Mouse (Mus musculus) liver, postnatal 0 days (tissue): ENCODE measurements at regions not wholly inside any gene's neighbourhood (a gene's known extent, or its start where the extent isn't known, plus 50 kb on each side); places are given as distances from the start of the nearest gene placed in this dataset.

ENCODE experiments used
- ATAC-seq: fragments of 200-750 bp; cut with Nextera tagmentation; 2 replicates; pipeline ENCODE4 v1.8.0; 2017; ENCODE audit warnings: mild to moderate bottlenecking, moderate library complexity
- DNase-seq: peaks from one replicate; pipeline ENCODE4 v3.0.0-alpha.2; 2016
- H3K27ac ChIP-seq: fragments of 300-500 bp; sonication (generic); 2 replicates; pipeline ENCODE4 v1.5.1; 2014; ENCODE audit warnings: antibody characterized with exemption, moderate library complexity, mild to moderate bottlenecking, low read depth
- H3K27me3 ChIP-seq: fragments of 300-500 bp; sonication (generic); 2 replicates; pipeline ENCODE4 v1.6.1; 2014; ENCODE audit warnings: low read length, control low read depth, mixed read lengths; ENCODE audit not compliant: insufficient read depth
- H3K36me3 ChIP-seq: fragments of 300-500 bp; sonication (generic); replicated peaks from 2 replicates; pipeline ENCODE4 v1.6.1; 2014; ENCODE audit warnings: mild to moderate bottlenecking, control low read depth, low read length, moderate library complexity, mixed read lengths; ENCODE audit not compliant: insufficient read depth
- H3K4me1 ChIP-seq: fragments of 300-500 bp; sonication (generic); 2 replicates; pipeline ENCODE4 v1.6.1; 2014; ENCODE audit warnings: antibody characterized with exemption, mild to moderate bottlenecking, control low read depth; ENCODE audit not compliant: insufficient read depth
- H3K4me2 ChIP-seq: fragments of 300-500 bp; sonication (generic); 2 replicates; pipeline ENCODE4 v1.6.1; 2014; ENCODE audit warnings: low read depth, mild to moderate bottlenecking, low read length, moderate library complexity, mixed read lengths
- H3K4me3 ChIP-seq: fragments of 300-500 bp; sonication (generic); 2 replicates; pipeline ENCODE4 v1.5.1; 2014; ENCODE audit warnings: low read depth, low read length
- H3K9ac ChIP-seq: fragments of 300-500 bp; sonication (generic); replicated peaks from 2 replicates; pipeline ENCODE4 v1.6.1; 2014; ENCODE audit warnings: mild to moderate bottlenecking, moderate library complexity
- H3K9me3 ChIP-seq: fragments of 300-500 bp; sonication (generic); 2 replicates; pipeline ENCODE4 v1.6.1; 2016; ENCODE audit warnings: mild to moderate bottlenecking, control low read depth, low read length, mixed read lengths
- CTCF ChIP-seq: sonication (generic); IDR thresholded peaks from 2 replicates; pipeline ENCODE4 v1.5.1; 2016; ENCODE audit warnings: antibody characterized with exemption, low read depth
- EP300 ChIP-seq: IDR thresholded peaks from 2 replicates; pipeline ENCODE4 v1.6.1; 2016; ENCODE audit warnings: antibody characterized with exemption, low read depth, mild to moderate bottlenecking
- WGBS: fragments of 180-500 bp; shearing (Covaris S2); extraction: QIAGEN DNeasy Blood & Tissue Kit; methylation state at CpG from one replicate; pipeline ENCODE4 v1.1.7; 2014; ENCODE audit not compliant: insufficient replicate concordance; 5-methylcytosine and 5-hydroxymethylcytosine counted together

- H3K9me3 ChIP-seq = no peaks in the 10 kb centered on the region
- H3K27ac ChIP-seq = no peak overlapping the region
- no peak for ATAC-seq
- no peak overlapping the region for H3K4me3 ChIP-seq
- no peaks in the 10 kb centered on the region for H3K36me3 ChIP-seq
- no peak overlapping the region for H3K9ac ChIP-seq
- no peak overlapping the region for H3K4me2 ChIP-seq
- no peak for DNase-seq
- no peaks in the 10 kb centered on the region for H3K4me1 ChIP-seq
- H3K27me3 ChIP-seq = no peaks in the 10 kb centered on the region
- TF ChIP-seq CTCF (no peak), EP300 (no peak)
Observed at GRCm38 (mm10) chr3:147824451-147824850, 972.3 kb downstream of the Ttll7 start.

DNA sequence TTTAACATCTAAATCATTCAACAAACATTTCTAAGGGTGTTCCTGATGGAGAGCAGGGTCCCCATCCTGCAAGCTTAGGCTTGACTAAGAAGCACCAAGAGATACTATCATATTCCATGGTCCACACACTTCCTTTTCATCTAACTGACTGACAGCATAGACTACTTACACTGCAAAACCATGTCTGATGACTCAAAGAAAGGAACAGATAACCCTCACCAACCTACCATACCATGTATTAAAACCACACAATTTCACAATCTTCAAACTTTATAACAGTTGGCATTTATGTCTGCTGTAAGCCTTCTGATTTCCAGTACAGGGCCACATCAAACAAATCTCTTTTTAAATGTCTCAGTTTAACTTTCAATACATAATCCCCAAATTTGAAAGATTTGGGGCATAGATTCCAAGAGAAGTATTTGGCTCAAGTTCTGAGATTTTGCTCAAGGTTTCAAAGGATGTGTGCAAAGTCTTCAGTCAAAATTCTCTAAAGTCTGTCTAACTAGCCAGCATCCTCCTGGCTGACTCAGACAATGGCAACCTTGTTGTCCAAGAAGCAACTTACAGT, 962.0 kb downstream of the Ttll7 start:
- no peak overlapping the region for H3K4me2 ChIP-seq
- H3K9ac ChIP-seq = no peak overlapping the region
- ATAC-seq = no peak
- no peaks in the 10 kb centered on the region for H3K9me3 ChIP-seq
- H3K4me1 ChIP-seq = no peaks in the 10 kb centered on the region
- H3K27ac ChIP-seq = no peak overlapping the region
- no peak overlapping the region for H3K4me3 ChIP-seq
- no peaks in the 10 kb centered on the region for H3K36me3 ChIP-seq
- no peak for TF ChIP-seq CTCF
- no peak for TF ChIP-seq EP300
- DNase-seq = no peak
- no peaks in the 10 kb centered on the region for H3K27me3 ChIP-seq

DNA sequence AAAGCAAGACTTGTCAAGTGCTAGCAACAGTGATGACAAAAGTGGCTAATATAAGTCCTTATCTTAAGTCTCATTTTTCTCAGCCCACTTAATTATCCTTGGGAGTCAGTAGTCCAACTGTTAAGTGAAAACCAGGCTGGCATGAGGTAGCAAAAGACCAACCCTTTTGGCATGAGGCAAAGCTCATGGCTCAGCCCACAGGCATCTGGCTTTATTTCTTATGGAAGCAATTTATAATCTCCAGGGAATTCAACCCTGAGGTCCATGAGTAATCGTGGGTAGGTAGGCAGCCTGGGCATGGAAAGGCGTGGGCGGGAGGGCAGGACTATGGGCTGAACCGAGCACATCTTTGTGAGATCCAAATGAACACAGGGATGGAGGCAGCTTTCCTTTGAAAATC, 950.4 kb downstream of the Ttll7 start:
- H3K36me3 ChIP-seq = no peaks in the 10 kb centered on the region
- 80% methylated on average over 4 of the region's 4 CpGs for WGBS
- no peak overlapping the region for H3K27ac ChIP-seq
- no peaks in the 10 kb centered on the region for H3K27me3 ChIP-seq
- no peak overlapping the region for H3K4me3 ChIP-seq
- TF ChIP-seq EP300 (no peak), CTCF (no peak)
- no peaks in the 10 kb centered on the region for H3K9me3 ChIP-seq
- H3K4me2 ChIP-seq = no peak overlapping the region
- H3K9ac ChIP-seq = no peak overlapping the region
- DNase-seq (no peak), ATAC-seq (no peak)
- H3K4me1 ChIP-seq = no peaks in the 10 kb centered on the region

- TF ChIP-seq CTCF = no peak
- no peak for TF ChIP-seq EP300
Observed at GRCm38 (mm10) chr3:147796524-147796923, 944.4 kb downstream of the Ttll7 start.

GRCm38 (mm10) chr3:147795116-147795515, 942.9 kb downstream of the Ttll7 start:
- ATAC-seq = no peak
- Histone ChIP-seq H3K27ac (no peak overlapping the region), H3K9me3 (no peaks in the 10 kb centered on the region), H3K9ac (no peak overlapping the region), H3K27me3 (no peaks in the 10 kb centered on the region), H3K4me3 (no peak overlapping the region), H3K4me2 (no peak overlapping the region), H3K4me1 (no peaks in the 10 kb centered on the region), H3K36me3 (no peaks in the 10 kb centered on the region)
- TF ChIP-seq CTCF (no peak), EP300 (no peak)
- no peak for DNase-seq

More at GRCm38 (mm10) chr3:147796524-147796923, 944.4 kb downstream of the Ttll7 start:
- DNase-seq (no peak), ATAC-seq (no peak)
- no peak overlapping the region for H3K4me2 ChIP-seq
- no peaks in the 10 kb centered on the region for H3K27me3 ChIP-seq
- no peak overlapping the region for H3K9ac ChIP-seq
- WGBS = 69% methylated on average over 8 of the region's 8 CpGs
- H3K4me1 ChIP-seq = no peaks in the 10 kb centered on the region
- H3K36me3 ChIP-seq = no peaks in the 10 kb centered on the region
- H3K4me3 ChIP-seq = no peak overlapping the region
- no peak overlapping the region for H3K27ac ChIP-seq
- no peaks in the 10 kb centered on the region for H3K9me3 ChIP-seq

- no peaks in the 10 kb centered on the region for H3K27me3 ChIP-seq
- no peaks in the 10 kb centered on the region for H3K9me3 ChIP-seq
- WGBS = 74% methylated on average over 2 of the region's 2 CpGs
- H3K27ac ChIP-seq = no peak overlapping the region
- H3K4me2 ChIP-seq = no peak overlapping the region
- H3K36me3 ChIP-seq = no peaks in the 10 kb centered on the region
- H3K4me3 ChIP-seq = no peak overlapping the region
- TF ChIP-seq EP300 (no peak), CTCF (no peak)
- no peaks in the 10 kb centered on the region for H3K4me1 ChIP-seq
- H3K9ac ChIP-seq = no peak overlapping the region
- ATAC-seq (no peak), DNase-seq (no peak)
Observed at GRCm38 (mm10) chr3:147786555-147786954, 934.4 kb downstream of the Ttll7 start.

- no peaks in the 10 kb centered on the region for H3K4me1 ChIP-seq
- H3K36me3 ChIP-seq = no peaks in the 10 kb centered on the region
- no peak for ATAC-seq
- H3K9me3 ChIP-seq = no peaks in the 10 kb centered on the region
- no peak for DNase-seq
- no peak overlapping the region for H3K4me2 ChIP-seq
- TF ChIP-seq CTCF (no peak), EP300 (no peak)
- H3K27ac ChIP-seq = no peak overlapping the region
- 71% methylated on average over 1 of the region's 1 CpGs for WGBS
- H3K27me3 ChIP-seq = no peaks in the 10 kb centered on the region
- H3K4me3 ChIP-seq = no peak overlapping the region
- H3K9ac ChIP-seq = no peak overlapping the region
Observed at GRCm38 (mm10) chr3:147750842-147751191, 898.6 kb downstream of the Ttll7 start.
